Mouse (Mus musculus) heart, embryonic 16.5 days (tissue): ENCODE results near the gene Arhgap15. TPM values are rescaled to one million over a fixed set of nuclear protein-coding genes. Genes with fewer than 3 reads are reported as not detected.

Experiments
- ATAC-seq: fragments of 200-750 bp; cut with Nextera tagmentation; replicated peaks from 2 replicates; pipeline ENCODE4 v1.8.0; 2017; ENCODE audit warnings: moderate number of reproducible peaks; ENCODE audit not compliant: insufficient read depth, low FRiP score; ENCODE audit errors: extremely low read depth
- H3K27ac ChIP-seq: fragments of 300-500 bp; sonication (generic); 2 replicates; pipeline ENCODE4 v1.5.1; 2014; ENCODE audit warnings: mild to moderate bottlenecking, low read length, control low read depth, moderate library complexity
- H3K27me3 ChIP-seq: fragments of 300-500 bp; sonication (generic); 2 replicates; pipeline ENCODE4 v1.6.1; 2014; ENCODE audit warnings: low read length, mixed read lengths; ENCODE audit not compliant: control insufficient read depth, insufficient read depth
- H3K36me3 ChIP-seq: fragments of 300-500 bp; sonication (generic); 2 replicates; pipeline ENCODE4 v1.6.1; 2014; ENCODE audit not compliant: control insufficient read depth, insufficient read depth
- H3K4me1 ChIP-seq: fragments of 300-500 bp; sonication (generic); 2 replicates; pipeline ENCODE4 v1.6.1; 2014; ENCODE audit warnings: low read length, mixed read lengths; ENCODE audit not compliant: control insufficient read depth, insufficient read depth
- H3K4me2 ChIP-seq: fragments of 300-500 bp; sonication (generic); 2 replicates; pipeline ENCODE4 v1.6.1; 2014; ENCODE audit warnings: low read depth, mild to moderate bottlenecking, control low read depth, low read length
- H3K4me3 ChIP-seq: fragments of 300-500 bp; sonication (generic); 2 replicates; pipeline ENCODE4 v1.5.1; 2014; ENCODE audit warnings: mild to moderate bottlenecking, control low read depth, low read length
- H3K9ac ChIP-seq: fragments of 300-500 bp; sonication (generic); 2 replicates; pipeline ENCODE4 v1.6.1; 2014; ENCODE audit warnings: low read length, control low read depth
- H3K9me3 ChIP-seq: fragments of 300-500 bp; sonication (generic); replicated peaks from 2 replicates; pipeline ENCODE4 v1.6.1; 2016; ENCODE audit warnings: low read length; ENCODE audit not compliant: control insufficient read depth
- WGBS: fragments of 180-500 bp; shearing (Covaris S2); extraction: QIAGEN DNeasy Blood & Tissue Kit; methylation state at CpG from one replicate; pipeline ENCODE4 v1.1.7; 2014; 5-methylcytosine and 5-hydroxymethylcytosine counted together
- polyA plus RNA-seq: library from polyadenylated mRNA; unstranded; fragments of >200 nt; fragmentation: Nextera tagmentation; extraction: Ambion mirVana; gene quantifications from 2 replicates; pipeline ENCODE4 v1.2.1, GENCODE M21; 2015

The Arhgap15 gene
- polyA plus RNA-seq, 1 experiment from 2014 or later = 7.2 TPM

- ATAC-seq = no peak
- Histone ChIP-seq H3K4me3 (no peak overlapping the region), H3K36me3 (no peaks in the 10 kb centered on the region), H3K4me2 (no peak overlapping the region), H3K4me1 (no peaks in the 10 kb centered on the region), H3K9me3 (peaks cover 8% of the 10 kb centered on the region), H3K9ac (no peak overlapping the region), H3K27me3 (no peaks in the 10 kb centered on the region), H3K27ac (no peak overlapping the region)
- WGBS = 80% methylated on average over 4 of the region's 4 CpGs
Measured at GRCm38 (mm10) chr2:44098552-44098951, 349.9 kb downstream of the Arhgap15 start.

GRCm38 (mm10) chr2:44102351-44102750, 353.7 kb downstream of the Arhgap15 start:
- 82% methylated on average over 6 of the region's 6 CpGs for WGBS

DNA sequence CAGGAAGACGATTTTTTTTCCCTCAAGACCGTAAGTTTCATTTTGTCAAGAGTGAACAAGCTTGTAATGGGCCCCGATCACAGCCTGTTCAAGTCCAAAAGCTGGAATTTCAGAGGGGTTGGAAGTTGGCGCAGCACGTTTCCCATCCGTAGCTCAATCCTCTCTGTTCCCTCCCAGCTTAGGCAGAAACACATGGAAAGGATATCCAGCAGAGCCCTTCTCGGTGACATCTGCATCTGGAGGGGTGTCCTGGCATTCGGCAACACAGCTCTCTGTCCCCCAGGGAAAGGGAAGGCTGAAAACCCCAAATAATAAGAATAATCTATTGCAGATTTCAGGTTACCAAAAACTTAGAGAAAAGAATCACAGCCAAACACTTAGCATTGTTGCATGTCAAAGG, 354.7 kb downstream of the Arhgap15 start:
- 77% methylated on average over 8 of the region's 8 CpGs for WGBS
- Histone ChIP-seq H3K36me3 (no peaks in the 10 kb centered on the region), H3K4me1 (no peaks in the 10 kb centered on the region), H3K9ac (no peak overlapping the region), H3K27ac (no peak overlapping the region), H3K9me3 (no peaks in the 10 kb centered on the region), H3K4me3 (no peak overlapping the region), H3K4me2 (no peak overlapping the region), H3K27me3 (no peaks in the 10 kb centered on the region)
- no peak for ATAC-seq

More at GRCm38 (mm10) chr2:44102351-44102750, 353.7 kb downstream of the Arhgap15 start:
- Histone ChIP-seq H3K27ac (no peak overlapping the region), H3K4me2 (no peak overlapping the region), H3K36me3 (no peaks in the 10 kb centered on the region), H3K9ac (no peak overlapping the region), H3K9me3 (peaks cover 4% of the 10 kb centered on the region), H3K27me3 (no peaks in the 10 kb centered on the region), H3K4me1 (no peaks in the 10 kb centered on the region), H3K4me3 (no peak overlapping the region)
- ATAC-seq = no peak

GRCm38 (mm10) chr2:44103742-44104141, 355.1 kb downstream of the Arhgap15 start:
- no peaks in the 10 kb centered on the region for H3K27me3 ChIP-seq
- no peak overlapping the region for H3K27ac ChIP-seq
- no peak overlapping the region for H3K9ac ChIP-seq
- H3K4me1 ChIP-seq = no peaks in the 10 kb centered on the region
- H3K4me3 ChIP-seq = no peak overlapping the region
- H3K9me3 ChIP-seq = no peaks in the 10 kb centered on the region
- no peaks in the 10 kb centered on the region for H3K36me3 ChIP-seq
- no peak overlapping the region for H3K4me2 ChIP-seq
- 82% methylated on average over 5 of the region's 5 CpGs for WGBS
- no peak for ATAC-seq

- Histone ChIP-seq H3K9ac (no peak overlapping the region), H3K4me3 (no peak overlapping the region), H3K4me2 (peak overlapping the region; percentile 33; the same call in 1 of the 2 replicates), H3K4me1 (no peaks in the 10 kb centered on the region), H3K27me3 (no peaks in the 10 kb centered on the region), H3K9me3 (no peaks in the 10 kb centered on the region), H3K27ac (peak overlapping the region; percentile 38), H3K36me3 (no peaks in the 10 kb centered on the region)
- peak; percentile 73 for ATAC-seq
- WGBS = 46% methylated on average over 22 of the region's 22 CpGs
Measured at GRCm38 (mm10) chr2:44104282-44105197, 355.9 kb downstream of the Arhgap15 start.

DNA sequence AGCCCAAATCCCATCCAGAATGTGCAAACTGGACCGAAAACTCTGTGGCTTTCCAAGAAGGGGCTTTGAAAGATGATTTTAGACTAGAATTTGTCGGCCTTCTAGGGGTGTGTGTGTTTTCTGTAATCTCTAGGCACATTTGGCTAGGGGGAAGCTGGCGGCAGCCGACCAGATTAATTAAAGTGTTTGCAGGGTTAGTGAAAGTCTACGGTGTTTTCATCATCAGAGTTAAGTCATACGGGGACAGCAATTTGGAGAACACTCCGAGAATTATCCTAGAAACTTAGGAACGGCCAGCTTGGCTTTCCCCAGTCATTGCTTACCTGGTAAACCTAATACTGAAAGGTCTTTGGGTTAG, 356.6 kb downstream of the Arhgap15 start:
- 0 out of 2 replicates have a peak, but pooled peaks have one; percentile 14 for ATAC-seq
- H3K9ac ChIP-seq = no peak overlapping the region
- H3K4me1 ChIP-seq = no peaks in the 10 kb centered on the region
- H3K4me2 ChIP-seq = peak overlapping the region; percentile 33; the same call in 1 of the 2 replicates
- no peaks in the 10 kb centered on the region for H3K36me3 ChIP-seq
- WGBS = 52% methylated on average over 8 of the region's 8 CpGs
- no peaks in the 10 kb centered on the region for H3K9me3 ChIP-seq
- H3K27ac ChIP-seq = peak overlapping the region; percentile 38
- no peaks in the 10 kb centered on the region for H3K27me3 ChIP-seq
- H3K4me3 ChIP-seq = no peak overlapping the region

DNA sequence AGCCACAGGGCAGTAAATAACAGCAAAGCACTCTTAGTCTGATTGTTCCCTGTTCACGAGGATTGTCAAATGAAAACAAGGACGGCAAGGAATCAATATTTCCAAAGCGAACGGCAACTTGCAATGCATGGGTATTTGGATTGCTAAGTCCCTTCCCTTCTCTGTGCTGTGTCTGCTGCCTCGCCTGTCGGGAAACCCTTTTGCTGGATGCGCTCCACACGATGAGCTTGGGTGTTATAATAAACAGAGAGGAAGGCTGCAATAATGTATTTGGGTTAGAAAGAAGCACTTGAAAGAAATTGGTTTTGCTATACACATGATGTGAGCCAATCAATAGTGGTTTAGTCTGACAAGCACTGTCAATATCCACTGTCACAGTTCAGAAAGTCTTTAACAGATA, 357.7 kb downstream of the Arhgap15 start:
- Histone ChIP-seq H3K27ac (no peak overlapping the region), H3K36me3 (no peaks in the 10 kb centered on the region), H3K9me3 (no peaks in the 10 kb centered on the region), H3K27me3 (no peaks in the 10 kb centered on the region), H3K4me3 (no peak overlapping the region), H3K9ac (no peak overlapping the region), H3K4me2 (no peak overlapping the region), H3K4me1 (no peaks in the 10 kb centered on the region)
- ATAC-seq = no peak
- 84% methylated on average over 8 of the region's 8 CpGs for WGBS

- Histone ChIP-seq H3K9ac (no peak overlapping the region), H3K9me3 (no peaks in the 10 kb centered on the region), H3K4me1 (no peaks in the 10 kb centered on the region), H3K4me3 (no peak overlapping the region), H3K36me3 (no peaks in the 10 kb centered on the region), H3K27me3 (no peaks in the 10 kb centered on the region), H3K4me2 (no peak overlapping the region), H3K27ac (no peak overlapping the region)
- no peak for ATAC-seq
- 77% methylated on average over 3 of the region's 3 CpGs for WGBS
Measured at GRCm38 (mm10) chr2:44111276-44111675, 362.7 kb downstream of the Arhgap15 start.

DNA sequence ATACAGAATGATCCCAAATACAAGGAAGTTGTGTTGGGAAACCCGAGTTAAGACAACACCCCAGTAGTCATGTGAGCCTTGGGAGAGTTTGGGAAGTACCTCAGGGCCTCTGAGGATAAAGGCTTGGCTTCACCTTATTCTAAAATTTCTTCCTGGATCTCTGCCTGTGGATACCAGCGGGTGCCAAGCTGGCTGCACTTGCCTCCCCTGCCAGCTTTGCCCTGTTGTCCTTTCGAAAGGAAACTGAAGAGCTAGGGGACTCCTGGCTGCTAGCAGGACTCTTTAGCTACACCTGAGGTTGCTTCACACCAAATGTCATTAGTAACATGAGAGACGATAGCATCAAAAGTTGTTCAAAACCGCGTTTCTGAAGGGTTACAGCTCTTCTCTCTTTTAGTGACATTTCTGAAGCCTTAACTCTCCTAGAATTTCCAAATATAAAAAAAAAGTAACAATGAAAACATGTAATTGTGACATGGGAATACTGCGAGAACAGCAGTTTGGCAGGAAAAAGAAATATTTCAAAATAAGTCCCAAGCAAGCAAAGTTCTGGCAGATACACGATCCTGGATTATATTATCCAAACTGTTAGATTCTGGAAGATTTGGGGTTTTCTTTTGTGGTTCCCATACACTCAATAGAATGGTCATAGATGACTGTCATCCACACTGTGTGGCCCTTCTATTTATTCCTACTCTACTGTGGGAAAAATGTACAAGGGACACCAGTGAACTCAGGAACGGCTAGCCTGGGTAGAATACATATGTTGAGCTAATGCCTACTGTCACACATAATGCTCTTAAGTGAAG, 364.6 kb downstream of the Arhgap15 start:
- no peaks in the 10 kb centered on the region for H3K27me3 ChIP-seq
- H3K4me3 ChIP-seq = no peak overlapping the region
- H3K9ac ChIP-seq = no peak overlapping the region
- no peak overlapping the region for H3K4me2 ChIP-seq
- no peak for ATAC-seq
- no peaks in the 10 kb centered on the region for H3K9me3 ChIP-seq
- WGBS = 71% methylated on average over 9 of the region's 9 CpGs
- H3K27ac ChIP-seq = peak overlapping the region; percentile 12; the same call in 1 of the 2 replicates
- no peaks in the 10 kb centered on the region for H3K4me1 ChIP-seq
- no peaks in the 10 kb centered on the region for H3K36me3 ChIP-seq
